Mouse (Mus musculus) granulocyte monocyte progenitor cell, adult 5-6 weeks (primary cell): ENCODE measurements around the gene Fut9. TPM values are rescaled to one million over a fixed set of nuclear protein-coding genes. Genes with fewer than 3 reads are reported as not detected.

ENCODE experiments used
- ATAC-seq: replicated peaks from 2 replicates; pipeline ENCODE4 v1.8.0; 2016; ENCODE audit warnings: mild to moderate bottlenecking, moderate TSS enrichment, inconsistent platforms; ENCODE audit not compliant: poor library complexity, severe bottlenecking
- total RNA-seq, 2 experiments: library from RNA; stranded (forward) in 1 of 2; stranded (reverse) in 1 of 2; fragments of 200-712, 200-1000 nt in 1 of 2; fragments of >200 nt in 1 of 2; fragmentation: Nextera tagmentation in 1 of 2; gene quantifications; 2 replicates each; pipeline ENCODE4 v1.2.3; 2014 to 2017

Gene Fut9
- total RNA-seq, 2 experiments from 2014 or later, result not detected

- no peak for ATAC-seq
Measured at GRCm38 (mm10) chr4:25648107-25648506, 151.9 kb downstream of the Fut9 start.

DNA sequence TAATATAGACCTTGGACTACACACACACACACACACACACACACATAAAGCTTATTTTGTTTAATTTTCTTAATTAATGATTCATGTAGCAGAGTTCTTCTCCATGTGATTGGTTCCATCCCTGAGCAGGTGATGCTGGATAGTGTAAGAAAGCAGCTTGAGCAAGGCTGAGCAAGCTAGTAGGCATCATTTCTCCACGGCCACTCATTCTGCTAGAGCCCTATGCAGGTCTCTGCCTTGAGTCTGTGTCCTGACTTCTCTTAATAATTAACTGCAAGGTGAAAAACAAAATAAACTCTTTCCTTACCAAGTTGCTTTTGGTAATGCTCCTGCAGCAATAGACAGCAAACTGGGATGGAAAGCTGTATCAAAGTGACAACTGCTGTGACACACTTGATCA, 152.5 kb downstream of the Fut9 start:
- no peak for ATAC-seq

- ATAC-seq, result no peak
Measured at GRCm38 (mm10) chr4:25645580-25645979, 154.5 kb downstream of the Fut9 start.

- ATAC-seq, result no peak
Measured at GRCm38 (mm10) chr4:25641993-25642392, 158.1 kb downstream of the Fut9 start.

- no peak for ATAC-seq
Measured at GRCm38 (mm10) chr4:25633262-25633661, 166.8 kb downstream of the Fut9 start.

GRCm38 (mm10) chr4:25628113-25628512, 171.9 kb downstream of the Fut9 start:
- no peak for ATAC-seq

DNA sequence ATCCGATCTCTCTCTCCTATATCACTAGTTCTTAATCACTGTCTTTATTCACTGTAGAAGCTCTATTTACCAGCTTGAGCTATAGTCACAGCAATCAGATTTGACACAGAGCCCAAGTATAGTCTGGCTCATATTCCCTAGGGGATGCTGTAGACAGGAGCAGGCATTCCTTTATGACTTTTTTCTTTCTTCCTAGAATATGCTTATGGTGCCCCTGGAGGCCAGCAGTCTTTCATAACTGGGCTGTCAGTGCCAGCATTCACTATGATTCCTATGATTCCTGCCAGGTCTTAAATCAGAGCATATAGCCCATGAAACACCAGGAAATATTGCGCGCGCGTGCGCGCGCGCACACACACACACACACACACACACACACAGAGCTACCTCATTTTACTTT, 172.6 kb downstream of the Fut9 start:
- ATAC-seq, result no peak

DNA sequence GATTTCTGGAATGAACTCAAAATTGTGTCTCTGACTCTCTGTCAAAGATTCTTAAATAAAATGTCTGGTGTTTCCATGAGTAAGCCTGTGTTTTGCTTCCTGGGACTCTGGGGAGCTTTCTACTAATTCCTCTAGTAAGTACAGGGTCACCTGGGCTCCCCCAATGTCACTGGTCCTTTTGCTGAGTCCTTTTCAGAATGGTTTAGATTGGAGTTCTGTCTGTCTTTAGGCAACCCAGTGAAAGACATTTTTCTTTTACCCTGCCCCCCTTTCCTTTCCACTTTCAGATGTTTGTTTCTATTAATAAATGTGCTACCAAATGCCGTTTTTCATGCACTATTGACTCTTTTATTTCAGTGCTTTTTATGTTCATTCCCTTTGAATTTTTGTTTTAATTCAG, 173.0 kb downstream of the Fut9 start:
- no peak for ATAC-seq

DNA sequence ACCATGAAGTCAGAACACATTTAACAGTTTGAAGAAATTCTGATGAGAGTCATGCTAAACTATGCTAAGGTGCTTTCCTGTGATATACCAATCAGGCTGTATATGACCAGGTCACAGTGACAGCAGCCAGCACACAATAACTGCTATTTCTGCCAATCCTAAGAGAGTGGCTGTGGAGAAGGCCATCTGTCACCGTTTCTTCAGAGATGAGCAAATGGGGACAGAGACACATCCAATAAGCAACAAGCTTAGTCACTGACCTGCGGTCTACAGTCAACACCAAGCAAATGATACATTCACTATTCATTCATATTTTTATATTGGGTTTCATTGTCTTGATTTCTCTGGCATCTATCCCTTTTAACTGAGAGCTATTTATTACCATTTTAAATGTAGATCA, 176.9 kb downstream of the Fut9 start:
- no peak for ATAC-seq

DNA sequence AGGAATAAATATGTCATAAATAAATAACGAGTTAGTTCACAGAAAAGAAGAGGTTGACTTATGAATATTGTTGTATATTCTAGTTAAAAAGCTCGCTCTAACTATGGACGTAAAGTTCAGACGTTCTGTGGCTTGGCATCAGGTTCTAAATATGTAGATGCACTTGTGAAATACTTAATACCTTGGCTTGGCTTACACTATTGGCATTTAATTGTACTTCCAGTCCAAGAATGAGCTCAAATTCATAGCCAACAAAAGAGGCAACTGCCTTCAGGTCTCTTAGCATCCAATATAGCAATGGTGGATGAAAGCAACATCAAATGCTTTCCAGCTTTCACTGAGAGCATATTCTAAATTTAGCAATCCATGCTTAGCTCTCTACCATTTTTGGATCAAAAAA, 182.7 kb downstream of the Fut9 start:
- ATAC-seq, result no peak

- ATAC-seq, result no peak
Measured at GRCm38 (mm10) chr4:25613426-25613825, 186.6 kb downstream of the Fut9 start.

DNA sequence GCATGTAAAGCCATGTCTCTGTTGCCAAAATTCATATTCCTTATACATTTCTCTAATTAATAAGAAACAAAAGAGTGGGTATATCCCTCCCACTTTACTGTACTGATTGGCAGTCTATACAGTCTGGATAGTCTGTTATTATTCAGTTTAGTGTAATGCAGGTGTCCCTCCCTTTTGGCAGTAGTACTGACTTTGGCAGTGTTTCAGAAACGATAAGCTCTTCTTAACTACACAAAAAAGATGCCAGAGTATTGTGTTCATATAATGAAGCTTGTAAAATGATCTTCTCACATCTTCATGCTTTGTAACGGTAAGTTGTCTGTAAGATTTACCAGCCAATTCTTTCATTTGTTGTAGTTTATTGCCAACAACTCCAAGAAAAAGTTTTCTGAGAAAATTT, 189.6 kb downstream of the Fut9 start:
- no peak for ATAC-seq

DNA sequence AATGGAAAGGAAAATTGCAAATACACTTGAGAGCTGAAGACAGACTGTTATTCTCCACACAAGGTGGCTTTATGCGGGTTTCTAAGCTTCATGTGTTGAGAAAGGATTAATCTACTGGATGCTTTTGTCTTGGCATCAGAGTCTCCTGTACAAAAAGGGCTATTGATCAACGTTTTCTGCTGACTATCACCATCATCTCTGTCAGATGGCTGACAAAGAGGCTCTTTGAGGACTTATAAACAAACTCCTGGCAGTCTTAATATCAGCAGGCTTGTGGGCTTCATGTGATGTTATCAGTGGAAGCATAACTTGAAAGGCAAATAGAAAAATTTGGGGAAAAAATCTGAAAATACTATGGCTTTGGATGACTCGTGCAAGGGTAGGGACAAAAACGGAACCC, 206.8 kb downstream of the Fut9 start:
- ATAC-seq, result no peak
